Mouse (Mus musculus): ENCODE results near the gene Neu3.

Neu3 gene

DNA sequence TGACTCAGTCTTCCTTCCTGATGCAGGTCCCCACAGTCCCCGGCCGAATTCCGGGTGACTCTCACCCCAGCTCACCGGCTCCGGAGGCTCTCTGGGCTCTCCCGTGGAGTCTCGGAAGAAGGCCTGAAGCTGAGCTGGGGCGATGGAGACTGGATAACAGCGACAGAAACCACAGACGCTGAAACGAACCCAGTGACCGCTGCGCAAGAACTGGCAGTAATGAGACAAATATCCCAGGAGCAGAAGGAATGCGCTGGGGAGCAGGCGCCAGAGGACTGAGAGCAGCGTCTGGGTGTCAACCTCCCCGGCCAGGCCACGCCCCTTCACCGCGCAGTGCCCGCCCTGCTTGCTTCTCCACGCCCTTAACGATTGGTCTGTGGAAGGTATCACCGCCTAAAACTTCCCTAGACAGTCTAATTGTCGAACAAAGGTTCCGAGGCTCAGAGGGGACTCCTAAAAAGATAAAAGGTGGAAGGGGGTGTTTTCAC is at the start of gene Neu3:
Neu3 (minus strand) TSS at position 335 of the 488 bp plus-strand sequence.
- DNase-seq (ENCODE audit: low spot score in 2 of 2): peak; percentile 70 to 83

GRCm38 (mm10) chr7:99876345-99876744 is 48.1 kb upstream of the Neu3 start:
- peak; percentile 88 to 89 for DNase-seq (ENCODE audit: low spot score in 2 of 2)

DNA sequence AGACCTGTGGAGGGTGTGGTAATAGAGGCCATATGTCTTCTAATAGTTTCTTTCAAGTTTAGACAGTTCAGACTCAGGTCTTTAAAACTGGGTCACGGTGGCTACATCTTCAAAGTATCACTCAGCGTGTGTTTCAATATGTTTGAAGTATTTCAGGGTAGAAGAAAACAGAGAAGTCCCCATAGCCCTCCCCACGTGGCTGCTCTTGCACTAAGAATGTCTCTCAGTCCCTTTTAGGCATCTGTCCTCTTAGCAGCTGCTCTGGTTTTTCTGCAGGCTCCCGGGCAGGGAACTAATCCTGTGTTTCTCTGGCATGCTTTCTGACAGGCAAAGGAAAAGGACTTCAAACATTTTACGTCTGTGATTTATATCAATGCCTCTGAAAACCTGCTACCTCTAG is 47.7 kb upstream of the Neu3 start:
- no peak for DNase-seq (ENCODE audit: low spot score in 2 of 2)

GRCm38 (mm10) chr7:99873965-99874364 is 45.7 kb upstream of the Neu3 start:
- DNase-seq (ENCODE audit: low spot score in 2 of 2): no peak

- DNase-seq (ENCODE audit: low spot score in 2 of 2): no peak
Measured at GRCm38 (mm10) chr7:99869296-99869695, 41.1 kb upstream of the Neu3 start.

- DNase-seq (ENCODE audit: low spot score in 2 of 2): no peak
Measured at GRCm38 (mm10) chr7:99865219-99865618, 37.0 kb upstream of the Neu3 start.

DNA sequence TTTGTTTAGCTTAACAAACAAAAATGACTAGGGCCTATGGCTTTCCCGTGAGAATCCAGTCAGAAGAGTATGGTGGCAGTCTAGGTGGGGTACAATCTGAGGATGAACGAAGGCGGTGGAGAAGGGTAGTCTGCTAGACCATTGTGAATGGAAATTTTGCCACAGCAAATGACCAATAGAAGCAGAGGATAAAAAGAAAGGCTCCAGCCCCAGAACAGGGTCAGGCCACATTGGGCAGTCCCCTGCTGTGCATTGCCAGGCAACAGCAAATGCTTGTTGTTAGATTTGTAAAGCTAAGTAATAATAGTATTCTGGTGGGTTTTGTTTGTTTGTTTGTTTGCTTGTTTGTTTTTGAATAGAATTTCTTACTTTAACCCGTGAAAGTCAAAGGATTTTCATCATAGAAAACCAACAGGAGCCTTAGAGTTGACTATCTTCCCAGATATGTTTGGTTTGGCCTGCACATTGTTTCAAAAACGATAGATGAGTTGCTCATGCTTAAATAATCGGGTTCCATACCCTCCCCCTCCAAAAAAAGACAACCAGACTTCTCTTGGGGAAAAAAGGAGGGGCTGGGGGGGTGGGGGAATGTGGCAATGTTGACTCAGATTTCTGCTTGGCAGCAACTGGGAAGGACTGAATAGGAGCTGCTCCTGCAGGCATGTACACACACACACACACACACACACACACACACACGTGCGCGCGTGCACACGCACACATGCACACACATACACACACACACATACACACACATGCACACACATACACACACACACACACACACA is 36.2 kb upstream of the Neu3 start:
- no peak for DNase-seq (ENCODE audit: low spot score in 2 of 2)

- no peak for DNase-seq (ENCODE audit: low spot score in 2 of 2)
Measured at GRCm38 (mm10) chr7:99863362-99863761, 35.1 kb upstream of the Neu3 start, which contains the start of gene Spcs2. TSS of gene Spcs2 (minus strand) at chr7:99863462.

GRCm38 (mm10) chr7:99858813-99859585 is 30.8 kb upstream of the Neu3 start, which contains the start of gene Xrra1:
TSS of gene Xrra1 (plus strand) at chr7:99859116.
- DNase-seq (ENCODE audit: low spot score in 2 of 2): peak; percentile 94 to 97

DNA sequence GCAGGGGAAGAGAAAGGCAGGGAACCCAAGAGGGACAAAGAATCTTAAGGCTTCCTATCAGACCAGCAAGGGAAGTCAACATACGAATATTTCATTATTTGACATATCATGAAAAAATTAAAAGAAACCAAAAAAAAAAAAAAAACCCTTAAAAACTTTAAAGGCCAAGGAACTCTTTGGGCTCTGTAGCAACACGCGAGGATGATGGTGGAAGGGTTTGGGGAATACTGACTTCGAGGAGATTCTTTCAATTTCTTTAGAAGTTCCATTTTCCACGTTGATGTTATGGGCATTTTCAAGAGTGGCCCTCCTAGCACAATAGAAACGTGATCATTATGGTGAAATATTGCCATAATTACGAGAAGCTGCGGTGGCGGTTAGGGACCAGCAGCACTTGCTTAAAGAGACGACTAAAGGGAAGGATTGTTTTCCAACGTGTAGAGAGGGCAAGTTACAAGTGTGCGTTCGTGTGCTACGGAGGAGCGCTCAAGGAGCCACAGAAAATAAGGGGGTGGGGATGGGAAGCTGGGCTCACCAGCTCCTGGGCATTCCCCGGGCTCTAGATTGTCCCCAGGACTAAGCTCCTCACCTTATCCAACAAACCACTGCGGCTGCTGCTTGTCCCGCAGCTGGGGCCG is 30.1 kb upstream of the Neu3 start:
- DNase-seq (ENCODE audit: low spot score in 2 of 2): no peak

GRCm38 (mm10) chr7:99856266-99856861 is 28.1 kb upstream of the Neu3 start:
- DNase-seq (ENCODE audit: low spot score in 2 of 2): no peak

DNA sequence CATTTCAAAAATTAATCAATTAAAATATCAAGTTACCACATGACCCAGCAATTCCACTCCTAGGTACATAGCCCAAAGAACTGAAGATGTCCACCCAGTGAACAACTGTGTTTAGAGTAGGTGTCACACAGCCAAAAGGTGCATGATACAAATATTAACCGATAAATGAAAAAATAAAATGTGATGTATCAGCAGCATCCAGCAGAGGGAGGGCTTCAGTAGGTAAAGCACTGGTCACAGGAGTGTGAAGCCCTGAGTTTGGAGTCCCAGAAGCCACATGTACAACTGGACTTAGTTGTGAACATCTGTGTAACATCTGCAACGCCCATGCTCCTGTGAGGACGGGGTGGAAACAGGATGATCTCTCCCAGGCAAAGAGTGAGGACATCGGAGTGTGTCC is 26.1 kb upstream of the Neu3 start:
- DNase-seq (ENCODE audit: low spot score in 2 of 2): no peak

- no peak for DNase-seq (ENCODE audit: low spot score in 2 of 2)
Measured at GRCm38 (mm10) chr7:99853350-99853749, 25.1 kb upstream of the Neu3 start.

GRCm38 (mm10) chr7:99851618-99852017 is 23.4 kb upstream of the Neu3 start:
- no peak for DNase-seq (ENCODE audit: low spot score in 2 of 2)

DNA sequence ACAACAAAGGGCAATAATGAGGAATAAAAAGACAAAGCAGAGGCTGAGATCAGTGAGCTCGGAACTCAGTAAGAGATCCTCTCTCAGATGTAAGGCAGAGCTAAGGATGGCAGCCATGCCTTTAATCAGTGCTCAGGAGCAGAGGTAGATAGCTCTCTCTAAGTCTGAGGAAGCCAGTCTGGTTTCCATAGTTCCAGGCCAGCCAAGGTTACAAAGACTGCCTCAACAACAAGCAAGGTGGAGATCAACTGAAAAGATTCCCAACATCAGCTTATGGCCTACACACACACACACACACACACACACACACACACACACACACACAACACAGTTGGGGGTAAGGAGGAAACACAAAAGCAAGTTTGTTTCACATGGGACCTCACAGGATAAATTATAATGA is 22.9 kb upstream of the Neu3 start:
- DNase-seq (ENCODE audit: low spot score in 2 of 2): no peak

DNA sequence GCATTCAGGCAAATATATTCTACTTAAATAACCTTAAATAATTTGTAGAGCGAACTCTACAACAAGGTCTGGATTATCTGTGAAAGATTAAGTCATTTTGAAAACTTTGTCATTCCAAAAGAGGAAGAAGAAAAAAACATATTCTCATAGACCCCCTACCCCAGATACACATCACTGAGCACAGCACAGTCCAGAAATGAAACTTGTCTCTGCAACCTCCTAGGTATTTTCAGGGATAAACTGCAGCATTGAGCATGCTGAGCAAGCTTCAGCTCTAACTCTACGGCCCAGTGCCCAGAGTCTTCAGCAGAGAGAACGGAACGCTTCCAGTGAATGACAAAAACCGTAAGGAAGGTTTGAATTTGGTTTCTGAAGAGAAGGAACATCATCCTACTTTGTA is 22.3 kb upstream of the Neu3 start:
- DNase-seq (ENCODE audit: low spot score in 2 of 2): no peak

- DNase-seq (ENCODE audit: low spot score in 2 of 2): no peak
Measured at GRCm38 (mm10) chr7:99845533-99846236, 17.5 kb upstream of the Neu3 start.

DNA sequence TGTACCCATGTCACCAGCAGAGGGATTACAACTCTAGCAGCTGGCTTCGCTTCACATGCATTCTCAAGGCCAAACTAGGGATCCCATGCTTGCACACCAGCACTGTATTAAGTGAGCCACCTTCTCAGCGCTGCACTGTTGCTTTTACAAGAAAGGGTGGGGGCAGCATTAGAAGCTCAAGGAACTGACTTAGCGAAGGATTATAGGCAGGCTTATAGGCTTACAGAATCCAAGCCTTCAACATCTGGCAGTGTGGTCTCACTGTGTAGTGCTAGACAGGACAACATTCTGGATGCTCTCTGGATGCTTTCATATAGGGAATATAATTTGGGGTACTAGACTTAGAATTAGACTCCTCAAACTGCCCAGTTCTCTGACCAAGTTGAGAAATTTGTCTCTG is 10.0 kb upstream of the Neu3 start:
- DNase-seq (ENCODE audit: low spot score in 2 of 2): no peak

DNA sequence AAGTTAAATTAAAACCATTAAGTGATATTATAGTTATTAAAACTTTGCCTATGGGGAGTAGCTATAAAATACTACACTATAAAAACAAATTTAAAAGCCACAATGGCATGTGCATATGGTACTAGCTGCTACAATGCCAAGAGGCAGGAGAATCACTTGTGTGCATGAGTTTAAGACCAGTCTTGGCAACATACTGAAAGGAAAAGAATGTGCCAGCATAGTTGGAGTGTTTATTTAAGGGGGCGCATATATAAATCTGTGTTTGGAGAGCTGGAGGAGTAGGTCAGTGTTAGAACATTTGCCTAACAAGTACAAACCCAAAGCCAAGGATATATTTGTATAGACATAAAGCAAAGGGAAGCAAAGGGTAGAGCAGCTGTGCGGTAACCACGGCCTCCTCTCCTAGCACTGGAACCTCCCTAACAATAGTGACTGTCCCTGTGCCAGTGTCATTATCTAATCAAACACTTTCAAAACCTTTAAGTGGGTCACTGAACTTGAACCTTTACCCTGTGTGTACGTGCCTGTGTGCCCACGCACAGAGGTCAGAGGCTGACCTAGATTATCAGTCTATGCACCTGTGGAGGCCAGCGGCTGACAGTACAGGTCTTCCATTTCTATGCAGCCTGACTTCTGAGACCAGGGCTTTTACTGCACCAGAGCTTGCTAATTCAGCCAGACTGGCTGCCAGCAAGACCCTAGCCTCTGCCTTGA is 9.3 kb upstream of the Neu3 start:
- DNase-seq (ENCODE audit: low spot score in 2 of 2): no peak

DNA sequence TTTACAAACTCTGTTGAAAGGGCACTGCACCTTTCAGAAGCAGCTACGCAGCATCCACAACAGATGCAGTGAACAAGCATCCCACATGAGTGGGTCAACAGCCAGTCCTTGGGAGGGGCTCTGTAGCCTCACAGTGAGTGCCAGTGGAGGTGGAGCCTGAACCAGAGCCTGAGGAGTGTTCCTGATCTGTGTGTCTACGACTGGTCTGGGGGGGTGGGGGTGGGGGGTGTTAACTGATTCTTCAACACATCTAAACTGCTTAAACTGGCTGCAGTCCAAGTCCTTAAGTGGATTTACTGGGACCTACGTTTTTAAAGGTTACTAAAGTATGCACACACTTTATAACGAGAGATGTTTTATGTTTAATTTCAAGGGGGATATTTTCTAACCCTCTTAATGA is 8.6 kb upstream of the Neu3 start:
- DNase-seq (ENCODE audit: low spot score in 2 of 2): no peak

Measured in frontal cortex, postnatal 25 days (tissue).